Mouse (Mus musculus): ENCODE measurements at regions not wholly inside any gene's neighbourhood (a gene's known extent, or its start where the extent isn't known, plus 50 kb on each side); places are given as distances from the start of the nearest gene placed in this dataset.

DNA sequence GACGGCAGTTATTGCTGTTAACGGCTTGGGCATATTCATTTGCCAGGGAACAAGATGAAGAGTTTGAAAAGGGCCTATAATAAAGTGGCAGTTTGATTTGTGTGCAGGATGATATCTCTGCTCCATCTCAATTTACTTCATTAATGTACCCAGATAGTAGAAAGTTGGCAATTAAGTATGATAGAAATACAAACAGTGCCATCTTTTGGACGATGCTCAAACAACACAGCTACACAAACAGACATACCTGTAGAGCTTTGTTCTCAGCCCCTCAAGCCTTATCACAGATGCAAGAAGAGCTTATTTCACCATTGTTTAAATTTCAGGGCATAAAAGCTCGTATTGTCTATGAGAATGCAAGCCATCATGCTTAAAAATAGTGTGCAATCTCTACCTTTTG lies 82.2 kb downstream of the Tnfsf11 start:
- no peak for DNase-seq (ENCODE audit: low read depth, low spot score)

DNA sequence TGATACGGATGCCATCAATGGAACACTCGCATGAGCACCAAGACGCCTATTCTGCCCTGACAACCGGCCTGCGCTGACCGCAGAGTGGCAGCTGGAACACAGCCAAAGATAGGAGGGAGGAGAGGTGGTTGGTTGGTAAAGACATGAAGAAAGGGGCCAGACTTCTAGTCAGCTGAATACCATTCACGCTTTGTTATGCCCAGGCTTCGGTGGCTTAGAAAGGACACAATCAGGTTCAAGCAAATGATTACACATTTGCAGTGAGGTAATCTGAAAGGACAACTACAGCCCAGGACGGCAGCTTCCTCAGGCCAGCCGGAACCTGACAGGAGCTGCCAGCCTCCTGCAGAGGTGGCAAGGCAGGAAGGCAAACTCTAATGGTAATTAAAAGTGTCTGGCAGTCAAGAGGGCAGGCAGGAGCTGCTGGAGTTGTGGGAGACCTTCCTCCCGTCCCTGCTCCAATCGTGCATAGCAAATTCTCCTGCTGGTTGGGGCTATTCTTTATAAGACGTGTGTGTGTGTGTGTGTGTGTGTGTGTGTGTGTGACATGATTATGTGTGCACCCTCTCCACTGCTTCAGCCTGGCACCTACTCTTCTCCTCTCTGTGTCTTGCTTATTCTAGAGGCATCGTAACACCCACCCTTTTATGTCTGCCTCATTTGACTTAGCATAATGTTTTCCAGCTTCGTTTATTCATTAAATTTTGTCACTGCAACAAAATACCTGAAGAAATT lies 91.4 kb downstream of the Tnfsf11 start:
- peak; percentile 32 for DNase-seq (ENCODE audit: low read depth, low spot score)

DNA sequence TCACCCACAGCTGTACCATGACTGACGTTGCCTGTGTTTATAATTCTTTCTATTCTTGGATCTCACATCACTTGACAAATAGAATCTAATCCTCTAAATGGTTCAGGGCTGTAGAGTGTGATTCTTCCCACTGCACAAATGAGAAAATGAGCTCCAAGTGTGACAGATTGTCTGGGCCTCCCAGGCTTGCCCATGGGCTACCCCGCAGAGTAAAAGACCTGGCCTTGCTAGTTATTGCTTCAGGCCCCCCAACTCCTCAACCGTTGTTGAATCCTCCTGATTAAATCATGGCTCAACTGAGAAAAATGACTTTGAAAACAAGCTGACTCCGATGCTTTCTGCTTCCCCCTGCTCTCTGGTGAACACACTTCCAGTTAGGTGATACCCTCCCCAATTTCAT lies 92.4 kb downstream of the Tnfsf11 start:
- no peak for DNase-seq (ENCODE audit: low read depth, low spot score)

DNA sequence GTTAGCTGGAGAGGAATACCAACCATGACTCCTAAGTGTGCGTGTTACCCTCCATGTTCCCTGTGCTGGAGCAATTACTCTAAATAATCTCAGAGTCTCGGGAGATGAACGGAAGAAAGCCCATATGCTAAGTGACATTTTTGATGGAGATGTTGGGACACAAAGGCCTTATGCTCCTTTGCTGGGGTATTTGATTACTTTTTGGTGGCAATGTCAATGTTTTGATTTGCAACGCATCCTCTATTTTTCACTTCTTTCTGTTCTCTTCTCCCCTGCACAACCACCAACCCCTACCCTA lies 103.3 kb downstream of the Tnfsf11 start:
- no peak for DNase-seq (ENCODE audit: low read depth, low spot score)

DNA sequence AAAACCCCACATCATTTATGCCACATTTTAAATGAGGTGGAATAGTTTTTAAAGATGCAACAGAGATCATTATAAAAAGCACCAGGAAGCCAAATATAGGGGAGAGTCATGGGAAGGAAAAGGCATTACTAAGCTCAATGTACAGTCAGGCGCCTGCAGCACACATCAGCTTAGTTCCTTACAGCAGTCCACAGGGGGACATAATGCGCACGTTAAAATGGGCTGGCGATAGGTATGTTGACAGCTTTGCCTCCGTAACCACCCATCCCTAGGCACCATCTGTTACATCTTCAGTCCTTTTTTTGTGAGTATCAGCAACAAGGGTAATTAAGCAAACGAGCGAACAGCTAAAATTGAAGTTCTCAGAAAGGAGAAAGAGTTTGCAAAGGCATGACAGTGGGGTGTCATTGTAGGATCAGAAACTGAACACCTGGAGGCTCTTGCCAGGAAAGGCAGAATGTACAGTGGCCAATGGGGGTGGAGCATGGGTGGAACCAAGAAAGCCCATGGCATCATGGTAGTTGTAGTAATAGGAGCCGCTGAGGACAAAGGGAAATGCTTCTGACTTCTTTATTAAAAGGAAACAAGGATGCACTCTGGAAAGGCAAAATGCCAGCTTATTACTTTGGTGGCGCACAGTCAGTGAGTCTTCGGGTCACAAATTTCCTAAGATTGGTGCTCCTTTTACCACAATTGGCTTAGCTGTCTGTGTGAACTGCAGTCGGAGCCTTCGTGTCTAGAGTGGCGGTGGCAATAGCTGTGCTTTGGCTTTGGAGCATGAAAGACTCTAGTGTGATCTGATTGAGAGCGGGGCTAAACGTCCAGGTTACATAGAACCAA lies 103.9 kb downstream of the Tnfsf11 start:
- DNase-seq (ENCODE audit: low read depth, low spot score): peak; percentile 84

DNA sequence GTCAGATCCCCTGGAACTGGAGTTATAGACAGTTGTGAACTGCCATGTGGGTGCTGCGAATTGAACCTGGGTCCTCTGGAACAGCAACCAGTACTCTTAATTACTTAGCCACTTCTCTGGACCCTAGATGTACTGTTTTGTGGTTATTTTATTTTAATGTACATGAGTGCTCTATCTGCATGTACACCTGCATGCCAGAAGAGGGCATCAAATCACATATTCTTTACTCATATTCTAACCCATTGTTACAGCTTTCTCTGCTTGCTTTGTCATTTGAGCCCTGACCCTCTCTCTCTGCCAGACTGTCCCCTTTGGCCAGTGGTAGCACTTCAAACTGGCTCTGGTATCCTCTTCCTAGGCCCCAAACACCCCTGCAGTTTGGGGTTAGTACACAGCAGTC lies 105.1 kb downstream of the Tnfsf11 start:
- DNase-seq (ENCODE audit: low read depth, low spot score): no peak

DNA sequence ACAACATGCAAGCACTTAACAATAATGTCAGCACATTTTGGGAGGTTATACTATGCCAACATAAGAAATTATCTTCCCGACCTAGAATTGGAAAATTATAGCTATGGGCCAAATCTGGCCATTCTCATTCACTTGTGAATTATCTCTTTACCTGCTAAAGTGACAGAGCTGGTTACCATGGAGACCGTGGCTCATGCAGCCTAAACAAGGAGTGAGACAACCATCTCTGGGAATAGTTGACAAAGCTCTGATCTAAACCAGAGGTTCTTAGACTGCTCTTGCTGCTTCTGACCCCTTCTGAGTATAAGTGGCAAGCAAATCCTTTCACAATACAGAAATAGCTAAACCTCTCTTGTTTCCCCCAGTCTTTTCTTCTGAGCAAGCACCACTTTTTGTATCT lies 108.7 kb upstream of the Fam216b start:
- DNase-seq (ENCODE audit: low read depth, low spot score): no peak

DNA sequence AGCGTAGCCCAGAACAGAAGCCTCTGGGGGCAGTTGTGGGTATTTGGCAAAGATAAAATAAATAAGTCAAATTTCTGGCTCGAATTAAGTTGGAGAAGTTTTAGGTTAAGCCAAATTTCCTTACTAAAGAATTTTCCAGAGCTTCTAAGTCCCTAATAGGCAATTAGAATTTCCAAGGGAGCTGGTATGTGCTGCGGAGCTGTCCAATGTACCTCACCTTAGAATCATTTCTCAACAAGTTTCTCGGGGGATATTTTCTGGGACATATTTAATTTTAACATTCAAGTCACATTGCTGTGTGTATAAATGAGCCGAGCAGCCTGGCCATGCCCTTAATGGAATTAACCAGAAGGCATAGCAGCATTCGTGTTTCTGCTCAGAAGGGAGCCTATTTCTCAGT lies 90.8 kb upstream of the Fam216b start:
- DNase-seq (ENCODE audit: low read depth, low spot score): peak; percentile 22

DNA sequence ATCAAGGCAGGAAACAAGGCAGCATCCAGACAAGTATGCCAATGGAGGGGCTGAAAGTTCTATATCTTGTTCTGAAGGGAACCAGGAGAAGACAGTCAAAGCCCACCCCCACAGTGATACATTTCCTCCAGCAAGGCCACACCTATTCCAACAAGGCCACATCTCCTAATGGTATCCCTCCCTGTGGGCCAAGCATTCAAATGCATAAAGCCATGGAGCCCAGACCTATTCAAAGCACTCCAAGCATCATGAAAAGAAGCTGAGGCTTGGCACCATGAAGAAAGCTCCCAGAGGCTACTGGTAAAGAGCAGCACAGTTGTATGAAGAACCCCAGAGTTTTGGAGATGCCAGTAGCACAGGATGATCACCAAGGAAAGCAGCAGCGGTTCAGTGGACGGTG lies 84.6 kb upstream of the Fam216b start:
- peak; percentile 51 for DNase-seq (ENCODE audit: low read depth, low spot score)

DNA sequence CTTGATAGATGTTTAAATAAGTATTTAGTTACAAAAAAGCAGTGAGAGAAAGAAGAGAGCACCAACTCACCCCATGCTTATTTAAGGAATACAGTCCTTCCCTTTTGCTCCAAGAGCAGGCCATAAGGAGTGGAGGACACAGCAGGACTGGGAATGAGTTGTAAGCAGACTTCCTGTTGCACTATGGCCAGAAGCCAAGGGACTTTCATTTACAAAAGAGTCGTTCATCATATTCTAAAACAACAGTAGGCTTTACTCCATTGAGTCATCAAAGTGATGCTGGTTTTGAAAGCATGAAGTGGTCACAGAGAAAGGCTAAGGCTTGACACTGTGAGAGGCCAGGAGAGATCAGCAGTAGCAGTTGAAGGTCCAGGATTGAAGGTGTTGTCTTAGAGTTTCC lies 84.1 kb upstream of the Fam216b start:
- DNase-seq (ENCODE audit: low read depth, low spot score): no peak

DNA sequence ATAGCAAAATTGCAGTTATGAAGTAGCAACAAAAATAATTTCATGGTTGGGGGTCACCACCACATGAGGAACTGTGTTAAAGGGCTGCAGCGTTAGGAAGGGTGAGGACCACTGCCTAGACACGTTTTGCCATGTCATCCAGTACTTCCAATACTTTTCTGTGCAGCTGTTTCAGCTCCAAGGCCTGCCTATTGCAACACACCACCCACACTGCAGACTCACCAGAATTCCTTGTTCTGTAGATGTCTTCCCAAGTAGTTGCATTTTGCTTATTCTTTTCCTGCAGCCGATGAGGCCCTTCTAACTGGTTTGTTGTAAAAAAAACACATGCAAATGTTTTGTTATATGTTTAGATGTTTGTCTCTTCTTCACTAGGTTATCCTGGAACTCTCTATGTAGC lies 72.0 kb upstream of the Fam216b start:
- no peak for DNase-seq (ENCODE audit: low read depth, low spot score)

DNA sequence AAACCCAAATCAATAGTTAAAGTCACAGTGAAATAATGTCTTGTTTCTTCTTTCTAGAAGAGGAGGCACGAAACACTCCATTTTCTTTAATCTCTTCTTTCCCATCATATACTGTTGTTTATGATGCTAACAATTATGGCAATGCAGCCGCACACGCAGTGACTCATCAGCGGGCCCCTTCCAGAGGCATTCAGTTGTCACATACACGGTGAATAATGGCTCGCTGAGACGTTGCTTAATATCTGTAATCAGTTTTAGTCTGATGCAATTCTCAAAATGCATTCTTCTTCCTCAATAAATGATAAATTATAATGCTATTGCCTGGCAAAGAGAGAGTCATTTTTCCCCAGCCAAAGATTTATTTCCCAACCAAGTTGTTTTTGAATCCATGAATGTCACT lies 70.8 kb upstream of the Fam216b start:
- no peak for DNase-seq (ENCODE audit: low read depth, low spot score)

DNA sequence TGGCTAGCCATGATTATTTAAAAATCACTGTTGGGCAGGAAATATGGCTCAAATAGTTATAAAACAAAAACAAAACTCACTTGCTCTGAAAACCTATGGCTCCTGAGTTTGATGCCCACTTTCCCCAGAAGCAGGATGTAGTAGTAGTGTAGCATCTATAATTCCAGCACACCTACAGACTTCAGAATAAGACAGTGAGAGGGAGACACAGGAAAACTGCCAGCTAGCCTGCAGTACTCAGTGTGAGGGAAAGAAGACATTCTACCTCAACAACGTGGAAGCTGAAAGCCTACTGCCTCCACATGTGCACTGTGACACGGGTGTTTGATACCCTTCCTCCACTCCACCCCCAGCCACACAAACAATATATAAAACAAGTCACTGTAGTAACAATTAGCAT lies 68.9 kb upstream of the Fam216b start:
- DNase-seq (ENCODE audit: low read depth, low spot score): no peak

DNA sequence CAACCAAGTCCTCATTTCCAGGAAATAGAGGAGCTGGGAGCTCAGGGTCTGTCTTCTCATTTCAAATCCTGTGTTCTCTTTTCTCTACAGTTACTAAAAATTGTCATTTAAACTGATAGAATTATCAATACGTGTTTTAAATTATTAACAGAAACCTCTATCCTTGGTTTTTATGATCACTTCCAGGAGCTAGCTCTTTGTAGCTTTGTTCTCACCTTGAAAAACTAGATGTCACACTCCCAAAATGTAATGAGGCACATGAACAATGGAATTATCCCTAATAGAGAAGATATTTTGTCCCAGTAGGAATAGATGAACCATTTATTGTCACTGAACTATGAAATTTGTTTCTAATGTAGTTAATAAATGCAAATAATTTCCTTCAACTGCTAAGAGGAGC lies 60.0 kb upstream of the Fam216b start:
- DNase-seq (ENCODE audit: low read depth, low spot score): no peak

DNA sequence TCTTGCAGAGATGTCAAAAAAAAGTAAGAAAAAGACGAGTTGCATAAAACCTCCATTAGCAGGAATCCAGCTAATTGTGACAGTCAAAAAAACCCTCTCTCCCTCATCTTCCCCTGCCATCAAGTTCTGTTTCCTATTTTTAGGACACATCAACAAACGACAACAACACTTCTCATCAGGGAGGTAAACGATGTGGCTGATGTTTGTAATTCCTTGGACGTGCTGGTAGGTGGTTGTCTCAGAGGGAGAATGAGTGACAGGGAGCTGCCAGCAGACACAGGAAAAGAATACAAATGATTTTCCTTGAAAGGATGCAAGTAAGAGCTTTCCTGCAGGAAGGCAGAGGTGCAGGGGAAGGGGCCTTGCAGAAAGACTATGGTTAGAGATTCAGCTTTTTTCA lies 54.9 kb upstream of the Fam216b start:
- DNase-seq (ENCODE audit: low read depth, low spot score): no peak

Data from R1 (cell line).